Mouse (Mus musculus) forebrain, embryonic 11.5 days (tissue): Measurements from ENCODE around the gene Sptlc3. TPM values are rescaled to one million over a fixed set of nuclear protein-coding genes. Genes with fewer than 3 reads are reported as not detected.

Experiments used
- ATAC-seq: fragments of 200-750 bp; cut with Nextera tagmentation; replicated peaks from 2 replicates; pipeline ENCODE4 v1.8.0; 2017; ENCODE audit warnings: moderate TSS enrichment; ENCODE audit not compliant: low FRiP score
- DNase-seq: peaks from one replicate; pipeline ENCODE4 v3.0.0-alpha.2; 2017; ENCODE audit warnings: low spot score
- H3K27ac ChIP-seq: fragments of 300-500 bp; sonication (generic); 2 replicates; pipeline ENCODE4 v1.5.1; 2014; ENCODE audit warnings: low read depth, low read length
- H3K27me3 ChIP-seq: fragments of 300-500 bp; sonication (generic); 2 replicates; pipeline ENCODE4 v1.6.1; 2014; ENCODE audit warnings: mild to moderate bottlenecking, low read length, mixed read lengths; ENCODE audit not compliant: control insufficient read depth, insufficient read depth
- H3K36me3 ChIP-seq: fragments of 300-500 bp; sonication (generic); 2 replicates; pipeline ENCODE4 v1.6.1; 2014; ENCODE audit warnings: mild to moderate bottlenecking, low read length, moderate library complexity, mixed read lengths; ENCODE audit not compliant: control insufficient read depth, insufficient read depth
- H3K4me1 ChIP-seq: fragments of 300-500 bp; sonication (generic); replicated peaks from 2 replicates; pipeline ENCODE4 v1.6.1; 2014; ENCODE audit warnings: low read length, mixed read lengths; ENCODE audit not compliant: control insufficient read depth, insufficient read depth
- H3K4me2 ChIP-seq: fragments of 300-500 bp; sonication (generic); 2 replicates; pipeline ENCODE4 v1.6.1; 2014; ENCODE audit warnings: low read depth, mild to moderate bottlenecking, low read length, moderate library complexity, mixed read lengths; ENCODE audit not compliant: severe bottlenecking
- H3K4me3 ChIP-seq: fragments of 300-500 bp; sonication (generic); 2 replicates; pipeline ENCODE4 v1.5.1; 2014; ENCODE audit warnings: low read depth, low read length
- H3K9ac ChIP-seq: fragments of 300-500 bp; sonication (generic); 2 replicates; pipeline ENCODE4 v1.6.1; 2014; ENCODE audit warnings: low read length
- H3K9me3 ChIP-seq: fragments of 300-500 bp; sonication (generic); 2 replicates; pipeline ENCODE4 v1.6.1; 2016; ENCODE audit warnings: low read length, mixed read lengths; ENCODE audit not compliant: control insufficient read depth
- WGBS: fragments of 180-500 bp; shearing (Covaris S2); extraction: QIAGEN DNeasy Blood & Tissue Kit; methylation state at CpG from one replicate; pipeline ENCODE4 v1.1.7; 2014; 5-methylcytosine and 5-hydroxymethylcytosine counted together
- polyA plus RNA-seq: library from polyadenylated mRNA; unstranded; fragments of >200 nt; fragmentation: Nextera tagmentation; extraction: Ambion mirVana; gene quantifications from 2 replicates; pipeline ENCODE4 v1.2.1, GENCODE M21; 2014

Gene Sptlc3
- polyA plus RNA-seq, 1 experiment from 2014 or later, result not detected

GRCm38 (mm10) chr2:139590888-139591698 is 97.4 kb downstream of the Sptlc3 start:
- H3K9ac ChIP-seq, result no peak overlapping the region
- no peaks in the 10 kb centered on the region for H3K36me3 ChIP-seq
- H3K4me2 ChIP-seq, result no peak overlapping the region
- H3K4me1 ChIP-seq, result no peaks in the 10 kb centered on the region
- no peaks in the 10 kb centered on the region for H3K9me3 ChIP-seq
- ATAC-seq, result peak; percentile 83
- H3K4me3 ChIP-seq, result no peak overlapping the region
- DNase-seq, result no peak
- 39% methylated on average over 10 of the region's 10 CpGs for WGBS
- no peak overlapping the region for H3K27ac ChIP-seq
- H3K27me3 ChIP-seq, result no peaks in the 10 kb centered on the region

- ATAC-seq (no peak), DNase-seq (no peak)
- no peak overlapping the region for H3K27ac ChIP-seq
- H3K4me3 ChIP-seq, result no peak overlapping the region
- H3K9ac ChIP-seq, result no peak overlapping the region
- H3K4me2 ChIP-seq, result no peak overlapping the region
- 91% methylated on average over 7 of the region's 7 CpGs for WGBS
- H3K36me3 ChIP-seq, result no peaks in the 10 kb centered on the region
- no peaks in the 10 kb centered on the region for H3K9me3 ChIP-seq
- no peaks in the 10 kb centered on the region for H3K4me1 ChIP-seq
- H3K27me3 ChIP-seq, result no peaks in the 10 kb centered on the region
Observed at GRCm38 (mm10) chr2:139592109-139592508, 98.4 kb downstream of the Sptlc3 start.

- ATAC-seq, result no peak; the same call in 1 of the 2 replicates
- Histone ChIP-seq H3K4me2 (no peak overlapping the region), H3K36me3 (no peaks in the 10 kb centered on the region), H3K27me3 (no peaks in the 10 kb centered on the region), H3K9me3 (no peaks in the 10 kb centered on the region), H3K9ac (no peak overlapping the region), H3K4me3 (no peak overlapping the region), H3K4me1 (no peaks in the 10 kb centered on the region), H3K27ac (no peak overlapping the region)
- DNase-seq, result no peak
- WGBS, result 96% methylated on average over 5 of the region's 5 CpGs
Observed at GRCm38 (mm10) chr2:139597229-139597628, 103.5 kb downstream of the Sptlc3 start.

GRCm38 (mm10) chr2:139601543-139602194 is 108.0 kb downstream of the Sptlc3 start:
- Histone ChIP-seq H3K4me2 (no peak overlapping the region), H3K4me1 (no peaks in the 10 kb centered on the region), H3K36me3 (no peaks in the 10 kb centered on the region), H3K27ac (no peak overlapping the region), H3K9me3 (no peaks in the 10 kb centered on the region), H3K9ac (no peak overlapping the region), H3K4me3 (no peak overlapping the region), H3K27me3 (no peaks in the 10 kb centered on the region)
- ATAC-seq, result no peak
- DNase-seq, result no peak
- 35% methylated on average over 7 of the region's 7 CpGs for WGBS

GRCm38 (mm10) chr2:139608167-139608566 is 114.5 kb downstream of the Sptlc3 start:
- Histone ChIP-seq H3K9ac (no peak overlapping the region), H3K27me3 (no peaks in the 10 kb centered on the region), H3K27ac (no peak overlapping the region), H3K4me2 (no peak overlapping the region), H3K4me1 (peaks cover 12% of the 10 kb centered on the region), H3K4me3 (no peak overlapping the region), H3K36me3 (no peaks in the 10 kb centered on the region), H3K9me3 (no peaks in the 10 kb centered on the region)
- DNase-seq (no peak), ATAC-seq (no peak)
- 20% methylated on average over 3 of the region's 3 CpGs for WGBS

GRCm38 (mm10) chr2:139608810-139609209 is 115.1 kb downstream of the Sptlc3 start:
- no peaks in the 10 kb centered on the region for H3K9me3 ChIP-seq
- H3K36me3 ChIP-seq, result no peaks in the 10 kb centered on the region
- ATAC-seq (peak; percentile 57), DNase-seq (no peak)
- no peak overlapping the region for H3K4me3 ChIP-seq
- H3K4me2 ChIP-seq, result peak overlapping the region; percentile 41; the same call in 1 of the 2 replicates
- peaks cover 12% of the 10 kb centered on the region for H3K4me1 ChIP-seq
- 2% methylated on average over 7 of the region's 7 CpGs for WGBS
- H3K27ac ChIP-seq, result peak overlapping the region; percentile 31; the same call in 1 of the 2 replicates
- no peaks in the 10 kb centered on the region; the same call in none of the 2 replicates for H3K27me3 ChIP-seq
- no peak overlapping the region for H3K9ac ChIP-seq

GRCm38 (mm10) chr2:139609231-139609630 is 115.5 kb downstream of the Sptlc3 start:
- Histone ChIP-seq H3K9me3 (no peaks in the 10 kb centered on the region), H3K4me1 (peaks cover 12% of the 10 kb centered on the region), H3K27me3 (no peaks in the 10 kb centered on the region; the same call in none of the 2 replicates), H3K4me2 (peak overlapping the region; percentile 41; the same call in 1 of the 2 replicates), H3K36me3 (no peaks in the 10 kb centered on the region), H3K9ac (no peak overlapping the region), H3K27ac (no peak overlapping the region), H3K4me3 (no peak overlapping the region)
- DNase-seq, result no peak
- ATAC-seq, result no peak
- 9% methylated on average over 7 of the region's 7 CpGs for WGBS

GRCm38 (mm10) chr2:139609662-139610291 is 116.1 kb downstream of the Sptlc3 start:
- DNase-seq (no peak), ATAC-seq (peak; percentile 59)
- Histone ChIP-seq H3K4me2 (peak overlapping the region; percentile 41; the same call in 1 of the 2 replicates), H3K27ac (no peak overlapping the region), H3K9ac (no peak overlapping the region), H3K9me3 (no peaks in the 10 kb centered on the region), H3K36me3 (no peaks in the 10 kb centered on the region), H3K27me3 (no peaks in the 10 kb centered on the region; the same call in none of the 2 replicates), H3K4me1 (peaks cover 12% of the 10 kb centered on the region), H3K4me3 (no peak overlapping the region)
- WGBS, result 7% methylated on average over 8 of the region's 8 CpGs
